ENCODE assay signal across 8 mouse cellular contexts in the genomic region with DNA sequence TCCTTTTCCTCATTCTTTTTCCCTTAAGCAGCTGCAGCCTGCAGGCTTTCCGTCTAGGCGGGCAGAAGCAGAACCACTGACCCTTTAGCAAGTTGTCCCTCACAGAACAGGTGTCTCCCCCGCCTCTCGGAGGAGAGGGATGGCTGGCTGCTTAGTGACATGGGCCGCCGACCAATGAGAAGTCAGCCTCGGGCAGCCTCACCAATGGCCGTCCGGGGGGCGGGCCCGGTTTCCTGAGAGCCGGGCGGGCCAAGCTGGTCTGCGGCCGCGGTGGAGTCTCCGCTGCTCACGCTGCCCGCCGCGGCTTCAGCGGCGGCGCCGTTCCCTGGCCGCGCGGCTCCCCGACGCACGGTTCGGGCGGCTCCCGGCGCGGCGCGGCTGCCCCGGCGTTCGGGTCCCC. TPM values are rescaled to one million over a fixed set of nuclear protein-coding genes. Genes with fewer than 3 reads are reported as not detected.
DNase-seq lines count a peak whose midpoint lies in the region; ATAC-seq lines count a peak whose summit lies in the region.

Gene Tspan33 (plus strand): TSS at position 270 of the 400 bp plus-strand sequence.

- H3K36me3 ChIP-seq in embryonic facial prominence, embryonic 11.5 days (replicated peaks; ENCODE audit: control insufficient read depth, insufficient read depth, low read depth, low read length), result no peaks in the 10 kb centered on the region
- H3K36me3 ChIP-seq in limb, embryonic 10.5 days, result no peaks in the 10 kb centered on the region
- H3K36me3 ChIP-seq in midbrain, embryonic 12.5 days, result no peaks in the 10 kb centered on the region

- no peaks in the 10 kb centered on the region; the same call in 1 of the 2 replicates for H3K4me1 ChIP-seq in embryonic facial prominence, embryonic 11.5 days (ENCODE audit: control insufficient read depth, insufficient read depth, low read length)
- peaks cover 12% of the 10 kb centered on the region for H3K4me1 ChIP-seq in limb, embryonic 10.5 days
- H3K4me1 ChIP-seq in midbrain, embryonic 12.5 days, result peaks cover 19% of the 10 kb centered on the region

- peak within 1 kb of the TSS; percentile 71 for H3K9ac ChIP-seq in embryonic facial prominence, embryonic 11.5 days (replicated peaks; ENCODE audit: low read length)
- peak within 1 kb of the TSS; percentile 65 for H3K9ac ChIP-seq in midbrain, embryonic 12.5 days (replicated peaks)

- peak within 1 kb of the TSS; percentile 75 for H3K4me3 ChIP-seq in embryonic facial prominence, embryonic 11.5 days (ENCODE audit: low read depth, low read length)
- H3K4me3 ChIP-seq in limb, embryonic 10.5 days, result peak within 1 kb of the TSS; percentile 80
- peak within 1 kb of the TSS; percentile 65 for H3K4me3 ChIP-seq in midbrain, embryonic 12.5 days

- ATAC-seq in embryonic facial prominence, embryonic 11.5 days (replicated peaks; ENCODE audit: insufficient number of reproducible peaks, low FRiP score, low TSS enrichment, low read depth), result peak; percentile 96
- ATAC-seq in midbrain, embryonic 12.5 days (ENCODE audit: low FRiP score, low read depth), result peak; percentile 99

- peak within 1 kb of the TSS; percentile 47; the same call in 1 of the 2 replicates for H3K27ac ChIP-seq in embryonic facial prominence, embryonic 11.5 days (replicated peaks; ENCODE audit: low read depth, low read length)
- H3K27ac ChIP-seq in limb, embryonic 10.5 days, result peak within 1 kb of the TSS; percentile 82
- no peak within 1 kb of the TSS for H3K27ac ChIP-seq in midbrain, embryonic 12.5 days (replicated peaks)

- H3K9me3 ChIP-seq in embryonic facial prominence, embryonic 11.5 days (replicated peaks; ENCODE audit: control insufficient read depth, low read length), result no peaks in the 10 kb centered on the region
- no peaks in the 10 kb centered on the region for H3K9me3 ChIP-seq in limb, embryonic 10.5 days (replicated peaks)
- H3K9me3 ChIP-seq in midbrain, embryonic 12.5 days, result no peaks in the 10 kb centered on the region

- H3K4me2 ChIP-seq in embryonic facial prominence, embryonic 11.5 days (ENCODE audit: low read depth, low read length), result peak within 1 kb of the TSS; percentile 99
- H3K4me2 ChIP-seq in midbrain, embryonic 12.5 days (replicated peaks), result peak within 1 kb of the TSS; percentile 90

- peak; percentile 59 for DNase-seq in 3134 (ENCODE audit: extremely low read depth, insufficient read length, low spot score)
- DNase-seq in adrenal gland, postnatal 25 days, result peak; percentile 96
- DNase-seq in embryonic facial prominence, embryonic 11.5 days (ENCODE audit: low spot score), result peak; percentile 96
- DNase-seq in heart, adult 11 months, result peak; percentile 100
- peak; percentile 94 for DNase-seq in kidney, adult 18-20 months
- DNase-seq in limb, embryonic 10.5 days (ENCODE audit: low spot score), result peak; percentile 92
- peak; percentile 82 for DNase-seq in skeletal muscle tissue, adult 2 months (ENCODE audit: low read depth, low spot score)

- peaks cover 7% of the 10 kb centered on the region for H3K27me3 ChIP-seq in embryonic facial prominence, embryonic 11.5 days (ENCODE audit: control insufficient read depth, insufficient read depth, low read length)
- peaks cover 72% of the 10 kb centered on the region for H3K27me3 ChIP-seq in limb, embryonic 10.5 days (ENCODE audit: low read depth, poor library complexity, severe bottlenecking)
- peaks cover 49% of the 10 kb centered on the region for H3K27me3 ChIP-seq in midbrain, embryonic 12.5 days

- WGBS in embryonic facial prominence, embryonic 11.5 days, result 0% methylated on average over 34 of the region's 41 CpGs
- WGBS in limb, embryonic 10.5 days, result 0% methylated on average over 41 of the region's 41 CpGs
- under 1% methylated on average over 41 of the region's 41 CpGs for WGBS in midbrain, embryonic 12.5 days

RNA-seq across cellular contexts. Expression of gene Tspan33, which starts in this region (rescaled TPM):
- 1.2 and 1.3 TPM in 2 replicates for total RNA-seq in adrenal gland, postnatal 25 days (2021)
- polyA plus RNA-seq in embryonic facial prominence, embryonic 11.5 days (2014; fragmentation: Nextera tagmentation; extraction: Ambion mirVana), result 3.4 and 3.5 TPM in 2 replicates
- 6.7 and 7.0 TPM in 2 replicates for polyA plus RNA-seq in limb, embryonic 10.5 days (2016; fragmentation: Nextera tagmentation; extraction: Ambion mirVana)
- 7.7 and 9.5 TPM in 2 replicates for polyA plus RNA-seq in midbrain, embryonic 12.5 days (2016; fragmentation: Nextera tagmentation; extraction: Ambion mirVana)
